Mouse (Mus musculus): ENCODE results near the gene Cand1.

The Cand1 gene

DNA sequence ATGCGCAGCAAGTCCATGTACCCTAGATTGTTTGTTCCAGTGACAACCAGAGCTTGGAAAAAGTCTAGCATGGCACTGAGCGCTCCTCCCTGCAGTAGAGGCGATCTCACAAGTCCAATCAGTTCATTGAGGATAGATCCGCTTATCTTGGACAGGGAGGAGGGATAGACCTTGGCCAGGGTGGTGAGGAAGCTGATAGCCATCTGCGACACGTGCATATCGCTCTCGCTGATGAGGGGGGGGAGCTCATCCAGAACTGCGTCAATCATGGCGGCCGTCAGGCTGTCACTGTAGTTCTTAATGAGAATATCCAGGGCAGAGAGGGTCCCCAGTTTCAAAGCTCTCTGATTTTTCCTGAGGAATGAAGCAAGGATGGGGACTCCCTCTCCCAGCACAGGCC lies 28.6 kb downstream of the Cand1 start:
- no peak for DNase-seq (ENCODE audit: low read depth, low spot score)

DNA sequence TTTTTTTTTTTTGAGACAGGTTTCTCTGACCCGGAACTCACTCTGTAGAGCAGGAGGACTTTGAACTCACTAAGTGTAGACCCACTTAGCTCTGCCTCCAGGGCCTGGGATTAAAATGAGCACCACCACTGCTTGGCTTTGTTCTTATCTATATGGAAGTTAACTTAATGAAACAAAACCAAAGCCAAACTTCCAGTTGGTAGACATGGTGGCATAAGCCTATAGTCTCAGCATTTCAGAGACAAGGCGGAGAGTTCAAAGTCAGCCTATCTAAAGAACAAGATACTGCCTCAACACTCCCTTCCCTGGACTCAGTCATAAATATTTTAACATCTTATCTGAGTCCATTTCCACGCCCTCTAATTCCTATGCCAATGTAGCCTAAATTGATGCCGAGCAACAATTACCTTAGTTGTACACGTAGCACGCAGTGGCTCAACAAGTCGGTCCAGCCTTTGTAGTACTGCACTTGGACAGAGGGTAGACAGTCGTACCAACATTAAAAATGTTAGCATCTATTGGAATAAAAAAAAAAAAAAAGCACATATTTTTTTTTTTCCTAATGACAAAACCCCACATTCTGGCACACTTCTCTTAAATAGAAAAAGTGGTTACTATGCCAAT lies 33.4 kb downstream of the Cand1 start:
- no peak for DNase-seq (ENCODE audit: low read depth, low spot score)

DNA sequence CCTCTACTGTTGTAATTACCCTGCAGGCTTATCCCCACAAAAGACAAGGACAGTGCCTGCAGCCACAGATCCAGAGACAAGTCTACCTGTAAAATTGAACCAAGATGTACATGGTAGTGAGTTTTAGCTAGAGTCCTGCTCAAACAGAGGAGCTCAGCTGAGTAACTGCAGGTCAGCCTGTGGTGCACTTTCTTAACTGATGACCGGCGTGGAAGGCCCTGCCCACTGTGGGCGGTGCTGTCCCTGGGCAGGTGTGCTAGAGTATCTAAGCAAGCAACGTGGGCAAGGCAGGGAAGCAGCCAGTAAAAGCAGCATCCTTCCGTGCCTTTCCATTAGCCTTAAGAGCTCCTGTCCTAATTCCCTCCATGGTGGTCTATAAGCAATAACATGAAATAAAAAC lies 34.6 kb downstream of the Cand1 start:
- DNase-seq (ENCODE audit: low read depth, low spot score), result no peak

DNA sequence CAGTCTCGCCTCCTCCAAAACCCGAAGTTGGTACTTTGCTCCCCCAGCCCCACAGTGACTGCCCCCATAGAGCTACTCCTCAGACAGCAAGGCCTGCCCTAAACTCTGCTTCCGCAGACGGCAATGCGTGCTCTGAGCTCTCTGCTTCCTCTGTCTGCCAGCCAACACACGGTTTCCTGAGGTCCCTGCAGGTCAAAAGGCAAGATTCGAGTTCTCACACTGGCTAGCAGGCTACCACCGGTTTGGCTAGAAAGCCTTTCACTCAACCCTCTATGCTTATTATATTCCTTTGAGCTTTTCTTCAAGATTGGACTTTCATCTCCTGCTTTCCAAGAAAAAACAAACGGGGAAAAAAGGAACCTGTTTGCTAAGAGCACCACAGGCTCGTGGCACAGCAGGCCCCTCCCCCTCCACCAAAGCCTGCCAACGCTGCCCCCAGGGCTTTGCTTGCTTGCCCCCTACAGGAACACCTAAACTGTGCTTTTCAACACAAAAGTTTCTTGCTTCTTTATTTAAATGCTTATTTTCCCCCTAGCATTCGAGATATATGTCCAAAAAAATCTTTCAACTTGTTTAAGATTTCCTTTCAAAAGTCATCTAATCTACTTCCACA lies 35.4 kb downstream of the Cand1 start:
- DNase-seq (ENCODE audit: low read depth, low spot score), result no peak

DNA sequence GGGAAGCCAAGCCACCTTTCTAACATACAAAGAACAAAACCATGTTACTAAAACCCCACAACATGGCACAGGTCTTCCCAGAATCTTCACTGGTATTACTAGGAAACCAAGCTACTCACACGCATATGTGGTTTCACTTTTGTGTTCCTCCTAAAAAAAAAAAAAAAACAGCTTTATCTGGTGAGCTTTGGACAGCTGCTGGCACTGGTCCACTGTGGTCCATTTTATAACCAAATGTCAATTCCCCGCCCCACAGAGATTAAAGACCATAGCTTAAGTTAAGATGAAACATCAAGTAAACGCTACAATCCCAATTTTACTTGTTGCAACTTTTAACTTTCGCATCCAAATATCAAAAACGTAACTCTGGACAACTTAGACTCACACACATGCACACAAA lies 40.0 kb downstream of the Cand1 start:
- no peak for DNase-seq (ENCODE audit: low read depth, low spot score)

DNA sequence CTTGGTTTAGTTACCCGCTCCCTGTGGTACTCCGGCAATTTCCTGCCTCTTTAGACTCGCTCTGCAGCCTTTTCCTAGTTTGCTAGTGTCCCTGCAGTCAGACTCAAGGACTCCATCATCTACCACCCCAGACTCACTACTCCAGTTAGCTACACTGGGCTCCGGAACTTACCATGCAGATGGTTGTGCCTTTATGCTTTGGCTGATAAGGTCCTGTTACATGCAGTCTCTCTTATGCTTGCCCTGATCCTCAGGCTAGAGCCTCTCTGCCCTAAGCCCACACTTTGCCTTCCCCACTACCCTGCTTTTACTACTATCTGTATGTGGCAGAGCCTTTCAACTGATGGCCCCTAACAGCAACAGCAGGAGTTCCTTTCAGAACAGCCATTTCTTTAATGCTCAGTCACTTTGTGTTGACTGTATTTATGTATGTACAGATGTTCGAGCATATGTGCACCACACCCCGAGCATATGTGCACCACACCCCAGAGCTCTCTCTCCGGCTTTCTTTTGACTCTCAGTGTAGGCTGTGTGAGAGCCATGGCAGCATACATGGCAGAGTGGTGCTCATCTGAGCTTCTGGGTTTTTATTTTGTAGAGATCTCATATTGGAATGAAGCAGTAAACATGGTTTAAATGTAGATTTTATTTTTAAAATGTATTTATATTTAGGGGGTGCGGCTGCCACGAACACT lies 41.5 kb downstream of the Cand1 start:
- DNase-seq (ENCODE audit: low read depth, low spot score), result no peak

DNA sequence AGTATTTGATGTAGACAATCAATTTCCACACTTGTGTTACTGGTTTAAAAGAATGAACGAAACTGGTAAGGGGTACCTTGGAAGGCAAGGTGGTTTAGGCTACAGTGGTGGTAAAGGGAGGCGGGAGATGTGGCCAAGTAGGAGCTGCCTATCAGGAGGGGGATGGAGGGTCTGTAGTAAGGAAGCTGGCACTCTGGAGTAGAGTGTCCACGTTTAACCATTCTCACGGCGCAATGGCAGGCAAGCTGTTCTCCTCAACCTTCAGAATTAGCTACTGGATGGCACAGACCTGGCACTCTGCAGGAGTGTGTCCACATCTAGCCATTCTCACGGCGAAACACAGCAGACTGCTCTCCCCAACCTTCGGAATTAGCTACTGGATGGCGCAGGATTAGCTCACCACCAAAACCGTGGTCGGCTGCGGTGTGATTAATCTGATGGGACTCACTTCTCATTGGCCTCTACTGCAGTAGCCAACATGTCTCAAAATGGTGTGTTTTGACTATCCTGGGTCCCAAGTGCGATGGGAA lies 42.2 kb downstream of the Cand1 start:
- DNase-seq (ENCODE audit: low read depth, low spot score), result no peak

DNA sequence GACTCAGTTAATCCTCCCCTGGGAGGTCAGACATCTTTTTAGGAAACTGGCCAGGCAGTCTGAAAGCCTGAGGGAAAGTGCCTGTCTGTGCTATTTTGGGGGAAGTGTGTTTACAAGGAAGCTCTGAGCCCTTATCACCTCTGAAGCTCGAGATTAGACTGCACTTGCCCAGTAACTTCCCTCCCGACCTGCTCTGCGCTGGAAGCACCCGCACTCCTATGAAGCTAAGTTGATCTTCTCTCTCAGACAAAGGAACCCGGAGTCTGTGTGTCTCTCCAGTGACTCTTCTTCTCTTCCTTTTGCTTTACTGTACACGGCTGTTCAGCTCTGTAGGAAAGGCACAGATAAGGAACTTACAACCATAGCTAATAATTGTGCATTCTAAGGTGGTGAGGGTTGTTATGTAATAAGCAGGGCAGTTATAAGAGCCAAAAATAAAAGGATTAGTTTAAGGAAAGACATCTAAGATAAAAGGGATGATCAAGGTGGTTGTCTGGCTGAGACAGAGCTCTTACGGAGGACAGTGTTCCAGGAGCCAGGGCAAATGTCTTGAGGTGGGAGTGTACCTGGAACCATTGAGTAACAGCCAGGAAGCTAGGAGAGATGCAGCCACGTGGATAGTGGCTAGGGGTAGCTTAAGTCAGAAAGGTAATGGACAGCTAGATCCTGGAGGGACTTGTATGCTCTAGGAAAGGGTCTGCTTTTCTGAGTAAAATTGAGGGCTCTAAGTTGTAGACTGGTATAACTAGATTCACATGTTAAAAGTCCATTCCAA lies 47.1 kb downstream of the Cand1 start:
- DNase-seq (ENCODE audit: low read depth, low spot score), result no peak

DNA sequence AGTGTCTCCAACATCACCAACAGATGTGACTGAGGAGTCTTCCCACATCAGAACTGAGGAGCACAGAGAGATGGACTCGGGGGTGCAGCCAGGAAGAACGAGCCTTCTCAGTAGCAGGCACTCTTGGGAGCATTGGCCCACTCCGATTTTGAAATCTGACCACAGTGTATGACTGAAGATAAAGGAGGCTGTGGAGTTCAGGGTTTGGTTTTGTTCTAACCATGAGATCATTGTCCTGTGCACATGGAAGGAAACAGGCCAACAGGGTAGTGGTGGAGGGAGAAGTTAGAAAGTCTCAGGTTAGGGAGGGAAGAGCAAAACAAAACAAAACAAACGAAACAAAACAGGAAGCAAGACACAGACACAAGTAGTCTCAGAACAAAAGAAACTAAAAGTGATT lies 52.1 kb downstream of the Cand1 start:
- DNase-seq (ENCODE audit: low read depth, low spot score), result no peak

DNA sequence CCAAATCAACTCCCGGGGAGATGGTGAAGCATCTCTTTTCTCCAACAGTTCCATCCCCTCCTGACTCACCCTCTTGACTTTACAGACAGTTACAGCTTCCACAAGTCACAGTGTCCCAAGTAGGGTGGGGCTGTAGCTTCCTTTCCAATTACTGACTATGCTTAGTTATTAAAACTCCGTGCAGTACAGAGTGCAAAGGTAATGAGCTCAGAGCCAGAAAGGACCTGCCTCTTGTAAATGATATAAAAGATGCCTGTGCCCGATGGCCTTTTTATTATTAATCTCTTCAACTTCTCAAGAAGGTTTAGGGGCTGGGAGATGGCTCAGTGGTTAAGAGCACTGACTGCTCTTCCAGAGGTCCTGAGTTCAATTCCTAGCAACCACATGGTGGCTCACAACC lies 70.2 kb downstream of the Cand1 start:
- DNase-seq (ENCODE audit: low read depth, low spot score), result no peak

DNA sequence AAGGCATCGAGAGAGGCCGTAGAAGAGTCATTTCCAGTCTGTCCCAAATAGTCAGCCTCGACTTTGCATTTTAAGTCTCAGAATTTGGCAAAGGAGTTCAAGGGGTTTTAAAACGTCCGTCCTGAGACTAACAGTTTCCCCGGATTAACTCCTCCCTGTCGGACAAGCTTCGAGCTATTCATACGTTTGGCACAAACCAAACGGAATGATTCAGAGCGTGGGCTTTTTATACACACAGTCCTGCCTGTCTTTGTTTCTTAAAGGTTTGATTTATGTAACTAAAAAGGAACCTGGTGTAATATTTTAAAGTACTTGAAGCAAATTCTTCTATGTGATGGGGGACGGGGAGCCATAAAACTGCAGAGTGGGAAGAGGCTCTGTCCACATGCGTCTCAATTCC lies 70.6 kb downstream of the Cand1 start:
- no peak for DNase-seq (ENCODE audit: low read depth, low spot score)

DNA sequence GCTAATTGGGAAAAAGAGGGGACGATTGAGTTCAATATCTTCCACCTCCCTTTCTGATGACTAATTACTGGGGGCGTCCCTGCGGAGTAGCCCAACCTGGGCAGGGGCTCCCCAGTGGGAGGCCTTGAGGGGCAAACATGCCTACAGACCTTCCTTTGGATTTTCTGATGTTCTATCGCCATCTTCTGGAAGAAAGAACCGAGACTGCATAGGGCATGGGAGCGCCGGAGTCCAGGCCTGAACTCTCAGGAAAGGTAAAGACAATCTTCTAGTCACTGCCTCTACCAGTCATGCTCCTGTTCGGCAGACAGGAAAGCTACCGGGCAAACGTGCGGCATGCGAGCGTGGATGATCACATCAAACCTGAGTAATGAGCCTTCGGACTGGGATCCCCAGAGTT lies 71.1 kb downstream of the Cand1 start:
- DNase-seq (ENCODE audit: low read depth, low spot score), result peak; percentile 26

DNA sequence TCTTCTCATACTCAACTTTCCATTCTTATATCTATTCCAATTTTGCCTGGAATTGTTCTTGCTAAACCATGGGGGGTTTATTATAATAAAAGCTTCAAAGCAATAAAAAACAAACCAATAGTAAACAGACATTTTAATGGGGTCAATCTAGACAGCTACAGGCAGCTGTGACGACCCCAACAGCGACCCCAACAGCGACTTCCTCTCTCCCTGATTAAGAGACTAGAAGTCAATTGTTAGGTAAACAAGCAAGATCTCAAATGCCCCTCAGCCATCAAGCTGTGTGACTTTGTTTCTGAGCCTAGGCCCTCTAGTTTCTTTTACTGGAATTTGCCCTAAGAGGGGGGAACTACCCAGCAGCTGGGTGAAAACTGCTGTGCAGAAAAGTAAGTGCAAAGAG lies 72.0 kb downstream of the Cand1 start:
- DNase-seq (ENCODE audit: low read depth, low spot score), result no peak

DNA sequence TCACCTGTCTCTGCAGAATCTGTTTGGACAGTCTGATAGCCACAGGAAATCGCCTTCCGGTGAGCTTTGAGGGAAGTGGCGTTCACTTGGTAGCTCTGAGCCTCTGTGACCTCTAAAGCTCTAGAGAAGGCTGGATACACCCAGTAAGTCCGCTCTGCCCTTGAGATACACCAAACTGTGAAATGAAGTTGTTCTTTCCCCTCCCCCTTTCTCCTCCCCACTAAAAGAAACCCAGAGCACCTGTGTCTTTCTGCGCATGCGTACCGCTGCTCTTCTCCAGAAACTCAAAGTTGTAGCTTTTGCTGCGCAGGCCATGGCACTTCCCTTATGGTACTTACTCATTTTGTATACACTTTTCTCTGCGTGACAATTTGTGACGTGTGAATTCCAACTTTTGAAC lies 74.8 kb downstream of the Cand1 start:
- DNase-seq (ENCODE audit: low read depth, low spot score), result no peak

DNA sequence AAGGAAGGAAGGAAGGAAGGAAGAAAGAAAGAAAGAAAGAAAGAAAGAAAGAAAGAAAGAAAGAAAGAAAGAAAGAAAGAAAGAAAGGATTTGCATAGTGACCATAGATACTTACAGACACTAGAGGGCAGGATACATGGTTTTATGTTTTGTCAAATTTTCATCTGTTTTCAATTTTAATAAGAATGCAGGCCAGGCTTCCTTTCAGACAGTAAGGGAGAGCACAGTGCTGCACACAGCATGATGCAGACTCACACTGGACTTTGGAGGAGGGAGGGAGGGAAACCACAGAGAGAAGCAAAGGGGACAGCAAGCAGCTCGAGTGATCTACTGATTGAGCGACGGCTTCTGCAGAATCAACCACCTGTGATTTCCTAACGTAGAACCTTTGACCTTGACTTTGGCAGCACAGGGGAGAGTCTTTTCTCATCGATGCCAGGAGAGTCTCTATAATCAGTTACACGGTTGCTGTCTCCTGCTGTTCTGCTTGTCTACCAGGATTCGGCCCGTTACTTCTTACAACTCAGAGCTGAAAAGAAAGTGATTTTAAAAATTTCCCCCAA lies 78.0 kb downstream of the Cand1 start:
- DNase-seq (ENCODE audit: low read depth, low spot score), result no peak

DNA sequence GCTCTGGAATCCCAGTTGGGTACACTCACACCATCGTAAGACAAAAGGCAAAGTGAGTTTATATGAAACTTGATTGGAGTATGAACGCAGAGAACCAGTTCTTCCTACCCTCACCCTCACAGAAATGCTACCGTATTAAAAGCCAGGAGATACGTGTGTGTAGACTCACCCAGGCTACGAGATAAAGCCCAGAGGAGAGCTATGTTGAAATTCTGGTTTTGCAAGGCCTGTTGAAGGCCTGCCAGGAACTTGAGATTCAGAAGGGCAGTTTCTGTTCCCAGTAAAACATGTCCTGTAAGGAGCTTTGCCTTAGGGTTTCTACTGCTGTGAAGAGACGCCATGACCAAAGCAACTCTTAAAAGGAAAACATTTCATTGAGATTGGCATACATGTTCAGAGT lies 79.7 kb downstream of the Cand1 start:
- no peak for DNase-seq (ENCODE audit: low read depth, low spot score)

DNA sequence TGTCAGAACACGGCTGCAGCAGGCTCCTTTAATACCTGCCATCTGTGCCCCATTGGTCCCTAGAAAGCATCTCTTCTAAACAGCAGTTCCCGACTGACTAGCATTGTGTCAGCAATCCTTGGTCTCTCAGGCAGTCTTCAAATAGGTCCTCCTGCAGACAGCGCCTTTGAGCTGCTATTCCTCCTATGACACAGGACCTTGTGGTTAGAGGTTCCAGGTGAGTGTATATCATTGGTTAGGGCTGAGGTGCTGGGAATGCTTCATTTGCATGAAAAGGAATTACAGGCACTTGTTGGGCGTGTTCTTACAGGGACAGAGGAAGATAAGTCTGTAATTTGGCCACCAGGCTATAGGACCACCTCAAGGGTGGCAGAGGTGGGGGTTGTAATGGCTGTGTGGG lies 90.6 kb downstream of the Cand1 start:
- DNase-seq (ENCODE audit: low read depth, low spot score), result no peak
